Mouse (Mus musculus) forebrain, postnatal 0 days (tissue): Measurements from ENCODE around the gene Dnm2. TPM values are rescaled to one million over a fixed set of nuclear protein-coding genes. Genes with fewer than 3 reads are reported as not detected.
A peak's percentile ranks its signal among the peaks of the same experiment; 100 is the strongest.

Experiments
- ATAC-seq: fragments of 200-750 bp; cut with Nextera tagmentation; 2 replicates; pipeline ENCODE4 v1.8.0; 2017; ENCODE audit warnings: mild to moderate bottlenecking, moderate library complexity
- DNase-seq: peaks from one replicate; pipeline ENCODE4 v3.0.0-alpha.2; 2015
- H3K27ac ChIP-seq: fragments of 300-500 bp; sonication (generic); 2 replicates; pipeline ENCODE4 v1.5.1; 2014; ENCODE audit warnings: low read depth, mild to moderate bottlenecking, antibody characterized with exemption, low read length, moderate library complexity, mixed read lengths
- H3K27me3 ChIP-seq: fragments of 300-500 bp; sonication (generic); 2 replicates; pipeline ENCODE4 v1.6.1; 2014; ENCODE audit warnings: mild to moderate bottlenecking, low read length, mixed read lengths; ENCODE audit not compliant: insufficient read depth
- H3K36me3 ChIP-seq: fragments of 300-500 bp; sonication (generic); 2 replicates; pipeline ENCODE4 v1.6.1; 2014; ENCODE audit warnings: mild to moderate bottlenecking, moderate library complexity; ENCODE audit not compliant: insufficient read depth
- H3K4me1 ChIP-seq: fragments of 300-500 bp; sonication (generic); 2 replicates; pipeline ENCODE4 v1.6.1; 2014; ENCODE audit warnings: antibody characterized with exemption; ENCODE audit not compliant: insufficient read depth
- H3K4me2 ChIP-seq: fragments of 300-500 bp; sonication (generic); 2 replicates; pipeline ENCODE4 v1.6.1; 2014; ENCODE audit warnings: low read depth, mild to moderate bottlenecking, moderate library complexity
- H3K4me3 ChIP-seq: fragments of 300-500 bp; sonication (generic); 2 replicates; pipeline ENCODE4 v1.5.1; 2014; ENCODE audit warnings: low read depth, low read length, mixed read lengths
- H3K9ac ChIP-seq: fragments of 300-500 bp; sonication (generic); 2 replicates; pipeline ENCODE4 v1.6.1; 2014; ENCODE audit warnings: mild to moderate bottlenecking
- H3K9me3 ChIP-seq: fragments of 300-500 bp; sonication (generic); 2 replicates; pipeline ENCODE4 v1.6.1; 2016; ENCODE audit warnings: low read length
- CTCF ChIP-seq: sonication (generic); IDR thresholded peaks from 2 replicates; pipeline ENCODE4 v1.5.1; 2016; ENCODE audit warnings: antibody characterized with exemption, control low read depth, low read depth
- WGBS: fragments of 180-500 bp; shearing (Covaris S2); extraction: QIAGEN DNeasy Blood & Tissue Kit; methylation state at CpG from one replicate; pipeline ENCODE4 v1.1.7; 2014; 5-methylcytosine and 5-hydroxymethylcytosine counted together
- polyA plus RNA-seq: library from polyadenylated mRNA; unstranded; fragments of >200 nt; fragmentation: Nextera tagmentation; extraction: Ambion mirVana; gene quantifications from 2 replicates; pipeline ENCODE4 v1.2.1, GENCODE M21; 2015
- total RNA-seq: library from RNA; depleted of rRNA; stranded (reverse); fragments of >200 nt; gene quantifications from 2 replicates; pipeline ENCODE4 v1.2.3, GENCODE M21; 2014

Dnm2 gene
- total and polyA plus RNA-seq, 2 experiments from 2014 or later = 64.0 to 68.5 TPM

GRCm38 (mm10) chr9:21455103-21455770, 30.5 kb downstream of the Dnm2 start:
- H3K36me3 ChIP-seq = peaks cover 7% of the 10 kb centered on the region; the same call in 1 of the 2 replicates
- WGBS = 59% methylated on average over 4 of the region's 4 CpGs
- no peak overlapping the region for H3K4me2 ChIP-seq
- H3K9me3 ChIP-seq = no peaks in the 10 kb centered on the region
- H3K27me3 ChIP-seq = no peaks in the 10 kb centered on the region
- H3K4me1 ChIP-seq = no peaks in the 10 kb centered on the region
- ATAC-seq (no peak), DNase-seq (no peak)
- no peak overlapping the region for H3K4me3 ChIP-seq
- no peak overlapping the region for H3K27ac ChIP-seq
- TF ChIP-seq CTCF = no peak
- no peak overlapping the region for H3K9ac ChIP-seq

GRCm38 (mm10) chr9:21456246-21456929, 31.7 kb downstream of the Dnm2 start:
- Histone ChIP-seq H3K9me3 (no peaks in the 10 kb centered on the region), H3K4me3 (no peak overlapping the region), H3K9ac (no peak overlapping the region), H3K4me2 (no peak overlapping the region), H3K27me3 (no peaks in the 10 kb centered on the region), H3K4me1 (no peaks in the 10 kb centered on the region), H3K36me3 (peaks cover 9% of the 10 kb centered on the region; the same call in 1 of the 2 replicates), H3K27ac (no peak overlapping the region)
- no peak for TF ChIP-seq CTCF
- WGBS = 93% methylated on average over 7 of the region's 7 CpGs
- DNase-seq (no peak), ATAC-seq (no peak)

GRCm38 (mm10) chr9:21456930-21457634, 32.4 kb downstream of the Dnm2 start:
- DNase-seq (no peak), ATAC-seq (no peak)
- Histone ChIP-seq H3K27me3 (no peaks in the 10 kb centered on the region), H3K27ac (no peak overlapping the region), H3K36me3 (peaks cover 9% of the 10 kb centered on the region; the same call in 1 of the 2 replicates), H3K9ac (no peak overlapping the region), H3K9me3 (no peaks in the 10 kb centered on the region), H3K4me2 (no peak overlapping the region), H3K4me3 (no peak overlapping the region), H3K4me1 (no peaks in the 10 kb centered on the region)
- no peak for TF ChIP-seq CTCF
- 80% methylated on average over 10 of the region's 10 CpGs for WGBS

DNA sequence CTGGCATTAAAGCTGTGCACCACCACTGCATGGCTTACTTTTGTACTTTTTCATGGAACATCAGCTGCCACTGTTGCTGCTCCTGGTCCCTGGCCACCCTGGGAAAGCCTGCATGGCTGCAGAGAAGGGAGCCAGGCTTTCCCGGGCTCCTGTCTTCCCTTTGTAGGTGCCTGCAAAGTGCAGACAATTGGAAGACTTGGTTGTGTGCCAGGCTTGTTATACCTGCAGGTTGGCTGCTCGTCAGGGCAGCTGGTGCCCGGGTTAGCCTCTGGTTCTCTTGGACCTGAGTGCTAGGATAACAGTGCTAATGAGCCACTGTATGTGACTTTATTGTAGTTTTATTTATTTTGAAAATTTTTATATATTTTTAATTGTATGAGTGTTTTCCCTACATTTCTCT, 34.1 kb downstream of the Dnm2 start:
- Histone ChIP-seq H3K36me3 (peaks cover 9% of the 10 kb centered on the region; the same call in 1 of the 2 replicates), H3K27ac (no peak overlapping the region), H3K9ac (no peak overlapping the region), H3K4me3 (no peak overlapping the region), H3K9me3 (no peaks in the 10 kb centered on the region), H3K4me2 (no peak overlapping the region), H3K4me1 (no peaks in the 10 kb centered on the region), H3K27me3 (no peaks in the 10 kb centered on the region)
- DNase-seq (no peak), ATAC-seq (no peak)
- WGBS = 70% methylated on average over 3 of the region's 3 CpGs
- TF ChIP-seq CTCF = no peak

GRCm38 (mm10) chr9:21460400-21460940, 35.8 kb downstream of the Dnm2 start:
- DNase-seq (no peak), ATAC-seq (no peak)
- no peak overlapping the region for H3K9ac ChIP-seq
- no peaks in the 10 kb centered on the region for H3K4me1 ChIP-seq
- no peak for TF ChIP-seq CTCF
- H3K27me3 ChIP-seq = no peaks in the 10 kb centered on the region
- no peak overlapping the region for H3K27ac ChIP-seq
- H3K36me3 ChIP-seq = peaks cover 10% of the 10 kb centered on the region
- H3K9me3 ChIP-seq = no peaks in the 10 kb centered on the region
- H3K4me3 ChIP-seq = no peak overlapping the region
- WGBS = 95% methylated on average over 3 of the region's 3 CpGs
- no peak overlapping the region for H3K4me2 ChIP-seq

DNA sequence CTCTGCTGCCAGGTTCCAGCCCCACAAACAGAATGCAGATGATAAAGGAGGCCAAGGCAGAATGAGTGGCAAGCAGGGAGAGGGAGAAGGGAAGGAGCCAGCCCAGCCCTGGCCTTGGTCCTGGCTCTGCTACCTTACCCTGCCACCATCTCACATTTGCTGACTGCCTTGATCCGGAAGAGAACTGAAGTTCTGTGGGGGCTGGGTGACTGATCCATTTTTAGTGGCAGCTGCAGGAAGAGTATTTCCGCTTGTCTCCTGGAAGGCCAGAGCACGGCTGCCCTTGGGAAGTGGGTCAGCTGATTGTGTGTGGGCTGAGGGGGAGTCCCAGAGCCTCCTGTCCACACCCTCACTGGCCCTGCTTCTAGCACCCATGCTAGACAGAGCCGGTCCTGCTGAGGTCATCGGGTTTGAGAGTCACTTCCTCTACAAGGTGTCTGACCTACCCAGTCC, 38.5 kb downstream of the Dnm2 start:
- no peaks in the 10 kb centered on the region for H3K27me3 ChIP-seq
- DNase-seq (no peak), ATAC-seq (peak; percentile 32)
- H3K9me3 ChIP-seq = no peaks in the 10 kb centered on the region
- no peak overlapping the region for H3K4me2 ChIP-seq
- no peak overlapping the region for H3K4me3 ChIP-seq
- no peak for TF ChIP-seq CTCF
- H3K27ac ChIP-seq = peak overlapping the region; percentile 54; the same call in 1 of the 2 replicates
- no peaks in the 10 kb centered on the region for H3K4me1 ChIP-seq
- H3K36me3 ChIP-seq = peaks cover 29% of the 10 kb centered on the region
- 68% methylated on average over 5 of the region's 5 CpGs for WGBS
- H3K9ac ChIP-seq = no peak overlapping the region
